Mouse (Mus musculus) T-helper 17 cell (primary cell): Measurements from ENCODE around the gene Eps8l3.

Experiments
- in situ Hi-C, 2 experiments: fragments of 300-600 bp; cut with MboI, MseI; formaldehyde crosslinking; loops; 1 replicate in 1 of 2; 2 replicates in 1 of 2; pipeline ENCODE4 v1.15.1; 2025; ENCODE audit warnings: high pct_unique_total_duplicates in 2 of 2

Gene Eps8l3

GRCm38 (mm10) chr3:107877005-107877404 lies at the start of gene Eps8l3:
Gene Eps8l3, plus strand, starts transcription at chr3:107877229.
- in situ Hi-C loops, result loop anchor here in 1 of 2 experiments (10.0 kb wide), 1 partner anchor 2002 kb away; the partner anchor contains the start of genes Adora3 and Tmigd3

GRCm38 (mm10) chr3:107827873-107828405 lies 49.1 kb upstream of the Eps8l3 start:
- in situ Hi-C loops, result no loop called here

- in situ Hi-C loops, result no loop called here
These were observed 48.5 kb upstream of the Eps8l3 start for GRCm38 (mm10) chr3:107828518-107828917.

- in situ Hi-C loops, result no loop called here
These were observed 48.0 kb upstream of the Eps8l3 start for GRCm38 (mm10) chr3:107828997-107829396.

GRCm38 (mm10) chr3:107829625-107830024 lies 47.4 kb upstream of the Eps8l3 start:
- in situ Hi-C loops, result no loop called here

GRCm38 (mm10) chr3:107831875-107832554 lies 45.0 kb upstream of the Eps8l3 start:
- in situ Hi-C loops, result no loop called here

- in situ Hi-C loops, result no loop called here
These were observed 44.4 kb upstream of the Eps8l3 start for GRCm38 (mm10) chr3:107832645-107833044.

- in situ Hi-C loops, result no loop called here
These were observed 43.7 kb upstream of the Eps8l3 start for GRCm38 (mm10) chr3:107833370-107833769.

- in situ Hi-C loops, result no loop called here
These were observed 43.1 kb upstream of the Eps8l3 start for GRCm38 (mm10) chr3:107833872-107834341.

GRCm38 (mm10) chr3:107835301-107835700 lies 41.7 kb upstream of the Eps8l3 start:
- in situ Hi-C loops, result loop anchor here in 1 of 2 experiments (5.0 kb wide), 1 partner anchor 53 kb away; no protein-coding TSS in a partner anchor

GRCm38 (mm10) chr3:107839855-107840254 lies 37.2 kb upstream of the Eps8l3 start:
- in situ Hi-C loops, result loop anchor here (5.0 to 10.0 kb wide), 2 partner anchors 58 to 1555 kb away; no protein-coding TSS in a partner anchor

GRCm38 (mm10) chr3:107840855-107841254 lies 36.2 kb upstream of the Eps8l3 start:
- in situ Hi-C loops, result loop anchor here in 1 of 2 experiments (10.0 kb wide), 1 partner anchor 1554 kb away; no protein-coding TSS in a partner anchor

GRCm38 (mm10) chr3:107841370-107841769 lies 35.7 kb upstream of the Eps8l3 start:
- in situ Hi-C loops, result loop anchor here in 1 of 2 experiments (10.0 kb wide), 1 partner anchor 1553 kb away; no protein-coding TSS in a partner anchor

- in situ Hi-C loops, result loop anchor here in 1 of 2 experiments (10.0 kb wide), 1 partner anchor 1551 kb away; no protein-coding TSS in a partner anchor
These were observed 33.6 kb upstream of the Eps8l3 start for GRCm38 (mm10) chr3:107843406-107843805.

- in situ Hi-C loops, result loop anchor here in 1 of 2 experiments (10.0 kb wide), 1 partner anchor 1551 kb away; no protein-coding TSS in a partner anchor
These were observed 33.0 kb upstream of the Eps8l3 start for GRCm38 (mm10) chr3:107844001-107844400.

GRCm38 (mm10) chr3:107844499-107844898 lies 32.5 kb upstream of the Eps8l3 start:
- in situ Hi-C loops, result loop anchor here in 1 of 2 experiments (10.0 kb wide), 1 partner anchor 1550 kb away; no protein-coding TSS in a partner anchor

GRCm38 (mm10) chr3:107846175-107846574 lies 30.9 kb upstream of the Eps8l3 start:
- in situ Hi-C loops, result loop anchor here in 1 of 2 experiments (10.0 kb wide), 1 partner anchor 1549 kb away; no protein-coding TSS in a partner anchor

GRCm38 (mm10) chr3:107846835-107847234 lies 30.2 kb upstream of the Eps8l3 start:
- in situ Hi-C loops, result loop anchor here in 1 of 2 experiments (10.0 kb wide), 1 partner anchor 1548 kb away; no protein-coding TSS in a partner anchor

- in situ Hi-C loops, result loop anchor here in 1 of 2 experiments (10.0 kb wide), 1 partner anchor 1547 kb away; no protein-coding TSS in a partner anchor
These were observed 28.9 kb upstream of the Eps8l3 start for GRCm38 (mm10) chr3:107848126-107848525.

- in situ Hi-C loops, result loop anchor here in 1 of 2 experiments (10.0 kb wide), 1 partner anchor 1546 kb away; no protein-coding TSS in a partner anchor
These were observed 27.9 kb upstream of the Eps8l3 start for GRCm38 (mm10) chr3:107849000-107849692.

GRCm38 (mm10) chr3:107849693-107850031 lies 27.4 kb upstream of the Eps8l3 start:
- in situ Hi-C loops, result loop anchor here in 1 of 2 experiments (10.0 kb wide), 1 partner anchor 1545 kb away; no protein-coding TSS in a partner anchor
